8 mouse cellular contexts compared by ENCODE assay signal in the genomic region with DNA sequence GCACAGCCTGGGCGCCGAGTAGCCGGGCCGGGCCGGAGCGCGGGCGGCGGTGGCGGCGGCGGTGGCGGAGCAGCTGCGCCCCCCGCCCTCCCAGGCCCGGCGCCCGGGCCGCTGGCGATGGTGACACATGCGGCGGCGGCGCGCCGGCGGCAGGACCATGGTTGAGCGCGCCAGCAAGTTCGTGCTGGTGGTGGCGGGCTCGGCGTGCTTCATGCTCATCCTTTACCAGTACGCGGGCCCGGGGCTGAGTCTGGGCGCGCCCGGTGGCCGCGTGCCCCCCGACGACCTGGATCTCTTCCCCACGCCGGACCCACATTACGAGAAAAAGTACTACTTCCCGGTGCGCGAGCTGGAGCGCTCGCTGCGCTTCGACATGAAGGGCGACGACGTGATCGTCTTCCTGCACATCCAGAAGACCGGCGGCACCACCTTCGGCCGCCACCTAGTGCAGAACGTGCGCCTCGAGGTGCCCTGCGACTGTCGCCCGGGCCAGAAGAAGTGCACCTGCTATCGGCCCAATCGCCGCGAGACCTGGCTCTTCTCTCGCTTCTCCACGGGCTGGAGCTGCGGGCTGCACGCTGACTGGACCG. TPM values are rescaled to one million over a fixed set of nuclear protein-coding genes. Genes with fewer than 3 reads are reported as not detected.
DNase-seq lines count a peak whose midpoint lies in the region; ATAC-seq and TF ChIP-seq lines count a peak whose summit lies in the region.

No protein-coding gene starts in this region.

- H3K9me3 ChIP-seq in heart, embryonic 11.5 days (replicated peaks; ENCODE audit: control insufficient read depth, low read length): no peaks in the 10 kb centered on the region
- H3K9me3 ChIP-seq in forebrain, postnatal 0 days (ENCODE audit: low read length): no peaks in the 10 kb centered on the region
- no peaks in the 10 kb centered on the region for H3K9me3 ChIP-seq in intestine, embryonic 16.5 days (ENCODE audit: control insufficient read depth, low read length)
- no peaks in the 10 kb centered on the region for H3K9me3 ChIP-seq in liver, embryonic 13.5 days (replicated peaks)

- no peaks in the 10 kb centered on the region for H3K36me3 ChIP-seq in heart, embryonic 11.5 days (ENCODE audit: control insufficient read depth, insufficient read depth, low read length)
- no peaks in the 10 kb centered on the region for H3K36me3 ChIP-seq in forebrain, postnatal 0 days (ENCODE audit: insufficient read depth)
- H3K36me3 ChIP-seq in intestine, embryonic 16.5 days (ENCODE audit: control insufficient read depth, insufficient read depth, low read length): no peaks in the 10 kb centered on the region
- H3K36me3 ChIP-seq in liver, embryonic 13.5 days: peaks cover 35% of the 10 kb centered on the region
- H3K36me3 ChIP-seq in thymus, adult 2 months (ENCODE audit: control insufficient read depth, insufficient read depth, low read length): no peaks in the 10 kb centered on the region

- no peak; the same call in 1 of the 2 replicates for ATAC-seq in heart, embryonic 11.5 days (replicated peaks; ENCODE audit: insufficient number of reproducible peaks, low FRiP score, low TSS enrichment)
- peak; percentile 68 for ATAC-seq in forebrain, postnatal 0 days
- ATAC-seq in intestine, embryonic 16.5 days: peak; percentile 45; the same call in 1 of the 2 replicates
- ATAC-seq in liver, embryonic 13.5 days (ENCODE audit: low read depth): no peak

- WGBS in heart, embryonic 11.5 days (ENCODE audit: insufficient replicate concordance): under 1% methylated on average over 62 of the region's 76 CpGs
- 1% methylated on average over 61 of the region's 76 CpGs for WGBS in forebrain, postnatal 0 days
- WGBS in intestine, embryonic 16.5 days: under 1% methylated on average over 67 of the region's 76 CpGs
- WGBS in liver, embryonic 13.5 days (ENCODE audit: insufficient replicate concordance): under 1% methylated on average over 76 of the region's 76 CpGs
- 3% methylated on average over 76 of the region's 76 CpGs for WGBS in thymus, adult 2 months

- H3K27ac ChIP-seq in heart, embryonic 11.5 days (ENCODE audit: low read depth, low read length): peak overlapping the region; percentile 68
- H3K27ac ChIP-seq in brown adipose tissue, adult 24 weeks (replicated peaks; ENCODE audit: low read depth, low read length): no peak overlapping the region
- peak overlapping the region; percentile 84 for H3K27ac ChIP-seq in forebrain, postnatal 0 days (ENCODE audit: low read depth, low read length)
- peak overlapping the region; percentile 87 for H3K27ac ChIP-seq in intestine, embryonic 16.5 days (ENCODE audit: low read length)
- H3K27ac ChIP-seq in liver, embryonic 13.5 days: peak overlapping the region; percentile 90
- H3K27ac ChIP-seq in thymus, adult 2 months (ENCODE audit: control insufficient read depth, insufficient read depth, low read length): peak overlapping the region; percentile 74

- H3K9ac ChIP-seq in heart, embryonic 11.5 days (ENCODE audit: low read depth, low read length): peak overlapping the region; percentile 85
- H3K9ac ChIP-seq in forebrain, postnatal 0 days: peak overlapping the region; percentile 59
- H3K9ac ChIP-seq in intestine, embryonic 16.5 days (ENCODE audit: low read depth, low read length): peak overlapping the region; percentile 83
- peak overlapping the region; percentile 99 for H3K9ac ChIP-seq in liver, embryonic 13.5 days

- H3K4me2 ChIP-seq in heart, embryonic 11.5 days: peak overlapping the region; percentile 93
- peak overlapping the region; percentile 73 for H3K4me2 ChIP-seq in forebrain, postnatal 0 days (ENCODE audit: low read depth)
- peak overlapping the region; percentile 87 for H3K4me2 ChIP-seq in intestine, embryonic 16.5 days (ENCODE audit: low read depth, low read length)
- peak overlapping the region; percentile 86 for H3K4me2 ChIP-seq in liver, embryonic 13.5 days

- no peaks in the 10 kb centered on the region for H3K27me3 ChIP-seq in heart, embryonic 11.5 days (ENCODE audit: control insufficient read depth, insufficient read depth, low read length)
- no peaks in the 10 kb centered on the region for H3K27me3 ChIP-seq in forebrain, postnatal 0 days (ENCODE audit: insufficient read depth, low read length)
- no peaks in the 10 kb centered on the region for H3K27me3 ChIP-seq in intestine, embryonic 16.5 days (replicated peaks; ENCODE audit: control insufficient read depth, insufficient read depth, low read length)
- H3K27me3 ChIP-seq in liver, embryonic 13.5 days: no peaks in the 10 kb centered on the region
- H3K27me3 ChIP-seq in thymus, adult 2 months (ENCODE audit: control insufficient read depth, insufficient read depth, low read length): no peaks in the 10 kb centered on the region

- no peak for DNase-seq in heart, adult 8-10 months (ENCODE audit: low spot score)
- DNase-seq in forebrain, postnatal 0 days: peak; percentile 72
- peak; percentile 49 for DNase-seq in liver, embryonic 13.5 days
- peak; percentile 65 for DNase-seq in neural tube, embryonic 10.5 days (ENCODE audit: extremely low spot score, low spot score)
- DNase-seq in thymus, adult 2 months: peak; percentile 63

- H3K4me3 ChIP-seq in heart, embryonic 11.5 days (ENCODE audit: low read depth, low read length): peak overlapping the region; percentile 82
- peak overlapping the region; percentile 98 for H3K4me3 ChIP-seq in brown adipose tissue, adult 24 weeks (ENCODE audit: insufficient read depth, low read depth, low read length)
- H3K4me3 ChIP-seq in forebrain, postnatal 0 days (ENCODE audit: low read depth, low read length): peak overlapping the region; percentile 81
- peak overlapping the region; percentile 80 for H3K4me3 ChIP-seq in intestine, embryonic 16.5 days (ENCODE audit: low read length)
- H3K4me3 ChIP-seq in liver, embryonic 13.5 days (replicated peaks): peak overlapping the region; percentile 97
- H3K4me3 ChIP-seq in thymus, adult 2 months (ENCODE audit: control insufficient read depth, insufficient read depth, low read length): peak overlapping the region; percentile 67

- no peak; the same call in 1 of the 2 replicates for TF ChIP-seq CTCF in forebrain, postnatal 0 days (IDR thresholded peaks at IDR 0.05; ENCODE audit: low read depth)
- TF ChIP-seq CTCF in thymus, adult 2 months (IDR thresholded peaks at IDR 0.05; ENCODE audit: borderline replicate concordance, control insufficient read depth, extremely low read depth, insufficient read depth, low read length, poor library complexity): 0 out of 2 replicates have a peak, but pooled peaks have one; percentile 20

- no peak; the same call in 1 of the 2 replicates for TF ChIP-seq POLR2A in thymus, adult 2 months (IDR thresholded peaks at IDR 0.05; ENCODE audit: control insufficient read depth, extremely low read depth, insufficient read depth, low read length, poor library complexity)

- peaks cover 51% of the 10 kb centered on the region for H3K4me1 ChIP-seq in heart, embryonic 11.5 days (ENCODE audit: control insufficient read depth, insufficient read depth, low read length)
- H3K4me1 ChIP-seq in brown adipose tissue, adult 24 weeks (ENCODE audit: control insufficient read depth, insufficient read depth, insufficient read length, low read length): peaks cover 43% of the 10 kb centered on the region
- H3K4me1 ChIP-seq in forebrain, postnatal 0 days (ENCODE audit: insufficient read depth): peaks cover 40% of the 10 kb centered on the region
- H3K4me1 ChIP-seq in intestine, embryonic 16.5 days (ENCODE audit: control insufficient read depth, insufficient read depth, low read length): peaks cover 63% of the 10 kb centered on the region
- peaks cover 87% of the 10 kb centered on the region for H3K4me1 ChIP-seq in liver, embryonic 13.5 days (replicated peaks)
- H3K4me1 ChIP-seq in thymus, adult 2 months (replicated peaks; ENCODE audit: control insufficient read depth, insufficient read depth, low read length): peaks cover 52% of the 10 kb centered on the region

RNA-seq across cellular contexts. Expression of gene Hs6st1, which starts 0.4 kb away (rescaled TPM):
- polyA plus RNA-seq in heart, embryonic 11.5 days (2014; fragmentation: Nextera tagmentation; extraction: Ambion mirVana): 10.2 and 12.6 TPM in 2 replicates
- total RNA-seq in heart, adult 8-10 months (2022): 10 to 100 TPM; 20.3 to 24.4 (median 21.2) TPM
- polyA plus RNA-seq in brown adipose tissue, adult 24 weeks (2012; ENCODE audit: insufficient read depth, insufficient read length, missing spikeins): 8.8 and 12.1 TPM in 2 replicates
- 52.5 and 61.1 TPM in 2 replicates for total RNA-seq in forebrain, postnatal 0 days (2014; rRNA removed)
- polyA plus RNA-seq in forebrain, postnatal 0 days (2015; fragmentation: Nextera tagmentation; extraction: Ambion mirVana): 13.9 and 16.6 TPM in 2 replicates
- 3.7 and 4.3 TPM in 2 replicates for polyA plus RNA-seq in intestine, embryonic 16.5 days (2015; fragmentation: Nextera tagmentation; extraction: Ambion mirVana)
- polyA plus RNA-seq in liver, embryonic 13.5 days (2015; fragmentation: Nextera tagmentation; extraction: Ambion mirVana): 4.6 and 6.1 TPM in 2 replicates
- 125 and 128 TPM in 2 replicates for polyA plus RNA-seq in thymus, adult 2 months (2012; rRNA removed)

Comparison
In these comparisons a context has a peak if more than half of its experiments do, and no peak if none do; other contexts are left out.
1. ATAC-seq: peak in forebrain, postnatal 0 days (single experiment) and intestine, embryonic 16.5 days (single experiment); none in heart, embryonic 11.5 days (single experiment) and liver, embryonic 13.5 days (single experiment).
2. Peak in every context shown above with its lines, with median percentiles within 50 percentile points of each other: H3K4me2 ChIP-seq, H3K4me3 ChIP-seq and H3K9ac ChIP-seq.